Mouse (Mus musculus) CD4-positive helper T cell, adult 2 months (primary cell): ENCODE results near the gene Mnt.
"Not testable (repeated sequence)": the region's sequence is repeated elsewhere in the genome, so short reads cannot be mapped to it uniquely, and the experiment has no call there.

Experiments used
- DNase-seq: peaks from one replicate; pipeline ENCODE4 v3.0.0-alpha.2; 2012; ENCODE audit warnings: low read depth, missing footprints, low spot score

The Mnt gene

GRCm38 (mm10) chr11:74830256-74831161, at the start of gene Mnt:
Gene Mnt, plus strand, starts transcription at chr11:74830920.
- DNase-seq, result peak; percentile 98

- no peak for DNase-seq
These were observed 37.8 kb upstream of the Mnt start for GRCm38 (mm10) chr11:74792874-74793273.

GRCm38 (mm10) chr11:74800658-74801057, 30.1 kb upstream of the Mnt start:
- no peak for DNase-seq

- no peak for DNase-seq
These were observed 26.6 kb upstream of the Mnt start for GRCm38 (mm10) chr11:74804081-74804627.

- DNase-seq, result no peak
These were observed 23.4 kb upstream of the Mnt start for GRCm38 (mm10) chr11:74807246-74807882.

- DNase-seq, result no peak
These were observed 22.4 kb upstream of the Mnt start for GRCm38 (mm10) chr11:74808251-74808853.

GRCm38 (mm10) chr11:74810134-74810533, 20.6 kb upstream of the Mnt start:
- DNase-seq, result peak; percentile 2

- DNase-seq, result not testable (repeated sequence)
These were observed 19.7 kb upstream of the Mnt start for GRCm38 (mm10) chr11:74811027-74811426.

- DNase-seq, result no peak
These were observed 19.2 kb upstream of the Mnt start for GRCm38 (mm10) chr11:74811538-74811937.

- peak; percentile 14 for DNase-seq
These were observed 14.9 kb upstream of the Mnt start for GRCm38 (mm10) chr11:74815795-74816194.

GRCm38 (mm10) chr11:74820921-74821320, 9.8 kb upstream of the Mnt start:
- no peak for DNase-seq

- no peak for DNase-seq
These were observed 9.3 kb upstream of the Mnt start for GRCm38 (mm10) chr11:74821463-74821862.

GRCm38 (mm10) chr11:74822746-74823440, 7.8 kb upstream of the Mnt start:
- DNase-seq, result no peak

- no peak for DNase-seq
These were observed 4.6 kb upstream of the Mnt start for GRCm38 (mm10) chr11:74826151-74826550.

- DNase-seq, result no peak
These were observed 4.0 kb upstream of the Mnt start for GRCm38 (mm10) chr11:74826702-74827101.

GRCm38 (mm10) chr11:74827791-74828403, 2.8 kb upstream of the Mnt start:
- DNase-seq, result no peak

GRCm38 (mm10) chr11:74828404-74828931, 2.3 kb upstream of the Mnt start:
- DNase-seq, result no peak

GRCm38 (mm10) chr11:74828965-74829550, 1.7 kb upstream of the Mnt start:
- peak; percentile 29 for DNase-seq

GRCm38 (mm10) chr11:74829812-74830211, 908 bp upstream of the Mnt start:
- DNase-seq, result peak; percentile 91

GRCm38 (mm10) chr11:74831191-74831605, 478 bp downstream of the Mnt start:
- peak; percentile 77 for DNase-seq
